Mouse (Mus musculus) spleen, adult 10 weeks (tissue): Measurements from ENCODE around the gene 5031410I06Rik. TPM values are rescaled to one million over a fixed set of nuclear protein-coding genes. Genes with fewer than 3 reads are reported as not detected.

Source experiments
- polyA plus RNA-seq: library from polyadenylated mRNA; stranded (reverse); fragments of 350-450 nt; fragmentation: Illumina TruSeq; extraction: RNeasy Lipid Tissue Mini Kit (QIAGEN cat#74804); gene quantifications from one replicate; pipeline ENCODE4 v1.2.3, GENCODE M21; 2015; ENCODE audit warnings: low replicate concordance; ENCODE audit not compliant: insufficient read depth

Gene 5031410I06Rik
- not detected for polyA plus RNA-seq

GRCm38 (mm10) chr5:26105262-26105661 is at the start of gene 5031410I06Rik:
Gene 5031410I06Rik (minus strand): TSS chr5:26105362.

GRCm38 (mm10) chr5:26121321-26121720 is 16.2 kb upstream of the 5031410I06Rik start, which contains the start of gene Gm10220:
Gene Gm10220 (minus strand): TSS chr5:26121421.

GRCm38 (mm10) chr5:26089191-26089590 is 16.0 kb downstream of the 5031410I06Rik start, which contains the start of gene Gm10471:
Gene Gm10471 (minus strand): TSS chr5:26089291.

GRCm38 (mm10) chr5:26058481-26058880 is 46.7 kb downstream of the 5031410I06Rik start, which contains the start of gene Gm7347:
Gene Gm7347 (minus strand): TSS chr5:26058581.

Other genes starting within 250 kb of the 5031410I06Rik start
- gene Gm21663, start 163.0 kb downstream of the 5031410I06Rik start, polyA plus RNA-seq = not detected
- gene Gm21671, start 150.9 kb downstream of the 5031410I06Rik start, polyA plus RNA-seq = not detected
- not detected for gene Gm21680, start 132.7 kb downstream of the 5031410I06Rik start, polyA plus RNA-seq
- gene Gm21698, start 116.7 kb downstream of the 5031410I06Rik start, polyA plus RNA-seq = not detected
- not detected for gene Gm1979, start 100.6 kb downstream of the 5031410I06Rik start, polyA plus RNA-seq
- gene Gm5862, start 82.4 kb downstream of the 5031410I06Rik start, polyA plus RNA-seq = not detected
- gene Speer4a, start 65.8 kb downstream of the 5031410I06Rik start, polyA plus RNA-seq = not detected
- gene Gm7347, start 46.8 kb downstream of the 5031410I06Rik start, polyA plus RNA-seq = not detected
- gene Gm10471, start 16.1 kb downstream of the 5031410I06Rik start, polyA plus RNA-seq = not detected
- gene Gm10220, start 16.1 kb upstream of the 5031410I06Rik start, polyA plus RNA-seq = not detected
- gene Gm7361, start 152.3 kb upstream of the 5031410I06Rik start, polyA plus RNA-seq = not detected